Mouse (Mus musculus): Measurements from ENCODE around the gene Tnfrsf21.

DNA sequence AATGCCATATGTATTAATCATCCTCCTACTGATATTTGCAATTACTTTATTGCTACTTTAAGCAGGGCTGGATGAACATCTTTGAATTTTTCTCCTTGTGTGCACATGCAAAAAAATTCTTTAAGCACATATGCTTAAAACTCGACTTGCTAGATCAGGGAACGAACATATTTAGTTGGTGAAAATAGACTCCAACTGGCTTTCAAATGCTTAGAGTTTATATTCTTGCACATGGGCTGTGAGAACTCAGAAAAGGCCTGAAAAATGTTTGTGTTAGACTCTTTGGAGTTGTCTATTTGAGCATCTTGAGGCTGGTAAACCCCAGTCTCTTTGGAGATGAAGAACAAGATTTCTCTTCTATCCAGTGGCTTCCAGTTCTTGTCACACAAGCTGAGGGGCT lies 48.2 kb upstream of the Tnfrsf21 start:
- TF ChIP-seq CTCF (IDR thresholded peaks at IDR 0.05; ENCODE audit: control insufficient read depth, insufficient read depth, insufficient replicate concordance, low read depth, low read length) (no peak), POLR2A (IDR thresholded peaks at IDR 0.05; ENCODE audit: control insufficient read depth, low read depth, low read length) (no peak)

Measured in testis, adult 2 months (tissue).